Mouse (Mus musculus) limb, embryonic 12.5 days (tissue): ENCODE measurements around the gene Tshz3. TPM values are rescaled to one million over a fixed set of nuclear protein-coding genes. Genes with fewer than 3 reads are reported as not detected.
A peak's percentile ranks its signal among the peaks of the same experiment; 100 is the strongest.

Experiments
- ATAC-seq: fragments of 200-750 bp; cut with Nextera tagmentation; 2 replicates; pipeline ENCODE4 v1.8.0; 2017; ENCODE audit warnings: low read depth, moderate TSS enrichment; ENCODE audit not compliant: insufficient number of reproducible peaks, insufficient read depth, low FRiP score, low TSS enrichment
- H3K27ac ChIP-seq: fragments of 300-500 bp; sonication (generic); 2 replicates; pipeline ENCODE4 v1.5.1; 2016; ENCODE audit warnings: mild to moderate bottlenecking, moderate library complexity
- H3K27me3 ChIP-seq: fragments of 300-500 bp; sonication (generic); 2 replicates; pipeline ENCODE4 v1.6.1; 2016; ENCODE audit warnings: mild to moderate bottlenecking, moderate library complexity
- H3K36me3 ChIP-seq: fragments of 300-500 bp; sonication (generic); 2 replicates; pipeline ENCODE4 v1.6.1; 2016; ENCODE audit warnings: mild to moderate bottlenecking, moderate library complexity
- H3K4me1 ChIP-seq: fragments of 300-500 bp; sonication (generic); replicated peaks from 2 replicates; pipeline ENCODE4 v1.6.1; 2016
- H3K4me2 ChIP-seq: fragments of 300-500 bp; sonication (generic); 2 replicates; pipeline ENCODE4 v1.6.1; 2016; ENCODE audit warnings: mild to moderate bottlenecking, moderate library complexity
- H3K4me3 ChIP-seq: fragments of 300-500 bp; sonication (generic); replicated peaks from 2 replicates; pipeline ENCODE4 v1.5.1; 2016; ENCODE audit warnings: mild to moderate bottlenecking
- H3K9ac ChIP-seq: fragments of 300-500 bp; sonication (generic); replicated peaks from 2 replicates; pipeline ENCODE4 v1.6.1; 2016; ENCODE audit warnings: mild to moderate bottlenecking, moderate library complexity
- H3K9me3 ChIP-seq: fragments of 300-500 bp; sonication (generic); 2 replicates; pipeline ENCODE4 v1.6.1; 2016; ENCODE audit warnings: mild to moderate bottlenecking, moderate library complexity
- WGBS: fragments of 180-500 bp; shearing (Covaris S2); methylation state at CpG from one replicate; pipeline ENCODE4 v1.1.7; 2016; 5-methylcytosine and 5-hydroxymethylcytosine counted together
- polyA plus RNA-seq: library from polyadenylated mRNA; unstranded; fragments of >200 nt; fragmentation: Nextera tagmentation; extraction: Ambion mirVana; gene quantifications from 2 replicates; pipeline ENCODE4 v1.2.1, GENCODE M21; 2016

Tshz3 gene
- polyA plus RNA-seq, 1 experiment from 2014 or later: 10.8 TPM

DNA sequence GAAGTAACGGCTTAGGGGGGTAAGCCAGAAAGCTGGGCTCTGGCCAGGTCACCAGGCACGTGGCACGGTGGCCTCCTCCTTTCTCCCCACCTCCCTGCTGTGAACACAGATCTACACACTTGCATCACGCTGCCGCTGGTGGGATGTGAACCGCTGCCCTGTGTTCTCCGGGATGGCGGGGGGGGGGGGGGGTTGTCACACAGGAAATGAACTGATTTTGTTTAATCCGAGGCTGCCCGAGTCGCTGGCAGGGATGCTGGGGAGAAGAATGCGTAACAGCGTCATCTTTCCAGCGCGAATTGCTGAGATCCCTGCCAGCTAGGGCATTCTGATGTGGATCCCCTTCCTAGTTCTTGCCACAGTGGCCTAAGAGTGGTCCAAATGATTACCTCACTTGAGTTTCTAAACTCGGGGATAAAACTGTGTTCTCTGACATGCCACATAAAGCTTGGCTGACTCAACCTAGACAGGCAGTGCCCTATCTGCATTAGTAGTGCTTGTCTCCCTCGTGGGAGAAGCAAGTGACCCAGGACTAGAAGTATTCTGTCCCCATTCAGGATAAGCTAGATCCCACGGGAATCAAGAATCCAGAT is 18.0 kb upstream of the Tshz3 start:
- H3K9me3 ChIP-seq: no peaks in the 10 kb centered on the region
- no peak for ATAC-seq
- peak overlapping the region; percentile 28 for H3K4me3 ChIP-seq
- no peaks in the 10 kb centered on the region for H3K36me3 ChIP-seq
- under 1% methylated on average over 18 of the region's 18 CpGs for WGBS
- peak overlapping the region; percentile 40; the same call in 1 of the 2 replicates for H3K9ac ChIP-seq
- H3K4me1 ChIP-seq: peaks cover 27% of the 10 kb centered on the region
- H3K27me3 ChIP-seq: peaks cover 34% of the 10 kb centered on the region
- H3K27ac ChIP-seq: no peak overlapping the region
- peak overlapping the region; percentile 60 for H3K4me2 ChIP-seq

DNA sequence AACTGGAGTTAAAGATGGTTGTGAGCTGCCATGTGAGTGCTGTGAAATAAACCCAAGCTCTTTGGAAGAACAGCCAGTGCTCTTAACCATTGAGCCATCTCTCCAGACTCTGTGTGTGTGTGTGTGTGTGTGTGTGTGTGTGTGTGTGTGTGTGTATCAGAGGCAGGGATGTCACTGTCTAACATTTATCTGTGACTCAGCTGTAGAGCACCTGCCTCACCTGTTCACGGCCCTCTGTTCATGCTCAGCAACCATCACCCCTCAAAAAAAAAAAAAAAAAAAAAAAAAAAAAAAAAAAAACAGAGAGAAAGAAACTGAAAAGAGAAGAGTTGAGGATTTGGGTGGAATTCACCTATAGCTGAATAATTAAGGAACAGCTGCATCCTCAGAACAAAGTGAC is 10.4 kb upstream of the Tshz3 start:
- H3K4me2 ChIP-seq: no peak overlapping the region
- no peak overlapping the region for H3K4me3 ChIP-seq
- H3K9me3 ChIP-seq: no peaks in the 10 kb centered on the region
- whole genome bisulfite sequencing: 82% methylated on average over 1 of the region's 1 CpGs
- no peaks in the 10 kb centered on the region for H3K36me3 ChIP-seq
- no peak overlapping the region for H3K27ac ChIP-seq
- peaks cover 39% of the 10 kb centered on the region for H3K27me3 ChIP-seq
- no peak overlapping the region for H3K9ac ChIP-seq
- peaks cover 22% of the 10 kb centered on the region for H3K4me1 ChIP-seq
- ATAC-seq: no peak

DNA sequence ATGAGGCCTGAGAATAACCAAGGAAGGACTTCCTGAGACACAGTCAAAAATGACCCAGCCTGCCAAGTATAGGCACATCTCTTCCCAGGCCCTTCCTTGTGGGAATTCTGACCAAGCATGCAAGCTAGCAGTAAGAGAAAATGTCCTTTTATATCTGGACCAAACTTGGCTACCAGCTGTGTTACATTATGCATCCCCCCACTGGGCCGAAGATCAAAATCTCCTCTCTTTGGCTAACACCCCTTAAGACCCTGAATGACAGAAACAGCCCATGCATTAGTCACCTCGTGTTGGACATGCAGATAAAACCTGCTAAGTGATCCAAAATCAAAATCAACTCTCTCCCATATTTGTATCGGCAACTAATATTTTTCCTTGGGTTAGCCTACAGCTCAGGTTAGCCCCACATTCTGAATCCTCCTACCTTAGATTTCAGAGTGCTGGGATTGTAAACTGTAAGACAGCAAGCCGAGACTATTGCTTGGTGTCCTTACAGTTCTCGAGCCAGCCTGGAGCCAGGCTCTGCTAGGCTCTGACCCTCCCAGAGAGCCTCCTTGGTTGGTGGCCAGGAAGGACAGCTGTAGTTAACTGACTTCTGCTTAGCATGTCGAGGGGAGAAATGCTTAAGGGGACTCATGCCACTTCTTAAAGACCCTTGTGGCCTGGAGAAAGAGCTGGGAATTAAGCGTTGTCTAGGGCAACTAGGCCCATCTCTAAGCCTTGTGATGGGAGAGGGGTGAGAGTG is 8.7 kb upstream of the Tshz3 start:
- H3K36me3 ChIP-seq: no peaks in the 10 kb centered on the region
- H3K27ac ChIP-seq: no peak overlapping the region
- no peaks in the 10 kb centered on the region for H3K9me3 ChIP-seq
- no peak overlapping the region for H3K4me3 ChIP-seq
- ATAC-seq: no peak
- H3K27me3 ChIP-seq: peaks cover 56% of the 10 kb centered on the region
- no peak overlapping the region for H3K9ac ChIP-seq
- peaks cover 16% of the 10 kb centered on the region for H3K4me1 ChIP-seq
- WGBS: 49% methylated on average over 7 of the region's 7 CpGs
- no peak overlapping the region for H3K4me2 ChIP-seq

DNA sequence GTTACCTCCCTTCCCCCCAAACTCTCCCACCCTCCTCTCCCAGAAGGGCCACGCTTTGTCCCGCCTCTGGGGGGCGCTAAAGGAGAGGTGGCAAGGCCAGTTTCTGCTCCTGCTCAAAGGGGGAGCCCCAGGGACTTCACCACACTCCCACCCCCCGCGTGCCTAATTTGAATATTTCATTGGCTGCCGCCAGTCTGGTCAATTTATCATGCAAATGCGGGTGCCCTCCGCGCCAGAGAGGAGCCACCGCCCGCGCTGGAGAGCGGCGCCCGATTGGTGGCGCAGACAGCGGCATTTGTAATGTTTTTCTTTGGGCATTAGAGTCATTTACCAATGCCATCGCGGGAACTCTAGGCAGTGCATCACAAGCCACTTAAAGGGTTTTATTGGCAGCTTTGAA is 7.4 kb upstream of the Tshz3 start:
- no peak for ATAC-seq

DNA sequence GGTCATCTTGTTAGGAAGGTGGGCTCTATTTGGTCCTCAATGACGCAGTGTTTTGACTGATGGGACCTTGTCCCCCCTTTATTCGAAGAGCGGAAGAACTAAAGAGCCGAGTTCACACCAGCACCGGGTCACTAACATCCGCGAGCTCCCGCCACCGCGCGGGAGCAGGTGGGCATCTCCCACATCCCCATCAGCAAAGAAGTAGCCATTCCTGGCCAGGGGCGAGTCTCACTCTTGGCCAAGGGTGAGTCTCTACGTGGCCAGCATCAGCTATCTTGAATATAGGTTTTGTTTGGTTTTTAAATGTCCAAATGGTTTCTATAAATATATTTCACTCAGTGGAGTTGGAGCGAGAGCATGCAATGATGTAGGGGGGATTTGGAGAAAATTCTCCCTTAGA is 6.3 kb upstream of the Tshz3 start:
- no peak for ATAC-seq
- Histone ChIP-seq H3K4me2 (peak overlapping the region; percentile 37), H3K36me3 (no peaks in the 10 kb centered on the region), H3K9me3 (no peaks in the 10 kb centered on the region), H3K27ac (no peak overlapping the region), H3K27me3 (peaks cover 74% of the 10 kb centered on the region), H3K4me3 (peak overlapping the region; percentile 11), H3K4me1 (peaks cover 24% of the 10 kb centered on the region), H3K9ac (no peak overlapping the region)
- WGBS: under 1% methylated on average over 14 of the region's 14 CpGs

More for the DNA sequence above, 7.4 kb upstream of the Tshz3 start:
- Histone ChIP-seq H3K27me3 (peaks cover 70% of the 10 kb centered on the region), H3K9ac (no peak overlapping the region), H3K4me2 (peak overlapping the region; percentile 37), H3K9me3 (no peaks in the 10 kb centered on the region), H3K27ac (no peak overlapping the region), H3K4me1 (peaks cover 21% of the 10 kb centered on the region), H3K36me3 (no peaks in the 10 kb centered on the region), H3K4me3 (peak overlapping the region; percentile 11)
- WGBS: under 1% methylated on average over 19 of the region's 19 CpGs

DNA sequence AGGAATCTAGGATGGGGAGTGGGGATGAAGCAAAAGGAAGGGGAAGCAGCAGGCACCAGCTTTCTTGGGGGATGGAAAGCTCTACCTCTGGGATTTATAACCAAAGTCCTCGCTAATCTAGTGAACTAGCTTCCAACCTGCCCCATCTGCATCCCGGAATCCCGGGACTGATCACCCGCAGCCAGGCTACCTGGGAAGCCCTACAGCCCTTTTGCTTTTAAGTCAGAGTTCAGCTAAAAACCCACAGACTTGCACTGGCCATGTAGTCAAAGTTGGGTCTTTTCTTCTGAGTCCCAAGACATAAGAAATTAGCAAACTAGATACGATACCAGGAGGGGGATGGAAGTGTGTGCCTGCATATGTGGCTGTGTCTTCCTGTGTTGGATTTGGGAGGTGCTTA is 5.5 kb upstream of the Tshz3 start:
- 0 out of 2 replicates have a peak overlapping the region, but pooled peaks have one; percentile 11 for H3K4me3 ChIP-seq
- H3K4me1 ChIP-seq: peaks cover 24% of the 10 kb centered on the region
- H3K36me3 ChIP-seq: no peaks in the 10 kb centered on the region
- peaks cover 74% of the 10 kb centered on the region for H3K27me3 ChIP-seq
- no peak overlapping the region for H3K27ac ChIP-seq
- no peaks in the 10 kb centered on the region for H3K9me3 ChIP-seq
- whole genome bisulfite sequencing: 6% methylated on average over 5 of the region's 5 CpGs
- peak overlapping the region; percentile 37; the same call in 1 of the 2 replicates for H3K4me2 ChIP-seq
- no peak overlapping the region for H3K9ac ChIP-seq
- no peak for ATAC-seq

DNA sequence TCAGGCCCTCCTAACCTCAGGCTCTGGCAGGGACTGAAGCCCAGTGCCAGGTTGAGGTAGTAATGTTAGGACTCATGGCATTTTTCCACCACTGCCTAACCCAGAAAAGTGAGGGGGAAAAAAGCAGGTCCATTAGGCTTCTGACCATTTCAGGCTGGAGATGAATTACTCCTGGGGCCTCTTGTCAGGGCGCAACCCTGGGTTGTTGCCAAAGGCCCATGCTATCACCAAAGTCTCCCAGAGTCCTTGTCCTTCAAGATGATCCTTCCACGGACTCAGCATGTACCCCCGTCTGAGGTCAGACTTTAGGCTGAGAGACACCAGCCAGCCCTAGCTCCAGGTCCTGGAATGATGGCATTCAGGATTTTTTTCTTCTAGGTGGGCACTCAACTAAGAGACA is 4.8 kb upstream of the Tshz3 start:
- Histone ChIP-seq H3K4me3 (no peak overlapping the region), H3K9me3 (no peaks in the 10 kb centered on the region), H3K4me2 (no peak overlapping the region), H3K27me3 (peaks cover 74% of the 10 kb centered on the region), H3K27ac (no peak overlapping the region), H3K9ac (no peak overlapping the region), H3K4me1 (peaks cover 24% of the 10 kb centered on the region), H3K36me3 (no peaks in the 10 kb centered on the region)
- WGBS: 29% methylated on average over 3 of the region's 3 CpGs
- ATAC-seq: no peak

DNA sequence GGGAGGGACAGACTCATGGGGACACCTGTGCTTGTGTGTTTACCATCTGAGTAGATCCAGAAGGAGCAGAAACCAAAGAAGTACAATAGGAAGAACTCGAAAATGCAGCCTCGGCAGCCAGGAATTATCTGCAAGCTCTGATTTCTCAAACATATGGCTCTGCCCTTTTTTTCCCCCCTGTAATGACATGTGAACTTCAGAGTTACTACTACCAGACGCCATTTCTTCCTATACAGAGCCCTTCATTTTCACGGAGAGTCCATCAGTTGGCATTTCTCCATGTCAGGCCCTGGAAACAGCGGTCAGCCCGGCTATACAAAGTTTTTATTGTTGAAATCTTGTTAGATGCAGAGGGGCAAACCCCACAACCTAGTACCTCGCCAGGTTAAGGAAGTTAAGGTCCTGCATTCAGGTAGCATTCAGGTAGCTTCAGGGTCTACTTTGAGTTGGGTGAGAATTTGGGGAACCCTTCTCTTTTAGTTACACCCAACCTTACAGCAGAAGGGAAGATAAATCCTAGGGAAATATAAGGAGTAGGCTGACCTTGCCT is 3.2 kb upstream of the Tshz3 start:
- Histone ChIP-seq H3K27ac (no peak overlapping the region), H3K4me2 (peak overlapping the region; percentile 99), H3K36me3 (no peaks in the 10 kb centered on the region), H3K27me3 (peaks cover 63% of the 10 kb centered on the region), H3K4me3 (peak overlapping the region; percentile 84), H3K9me3 (no peaks in the 10 kb centered on the region), H3K4me1 (peaks cover 35% of the 10 kb centered on the region), H3K9ac (no peak overlapping the region)
- 6% methylated on average over 7 of the region's 7 CpGs for WGBS
- no peak for ATAC-seq

DNA sequence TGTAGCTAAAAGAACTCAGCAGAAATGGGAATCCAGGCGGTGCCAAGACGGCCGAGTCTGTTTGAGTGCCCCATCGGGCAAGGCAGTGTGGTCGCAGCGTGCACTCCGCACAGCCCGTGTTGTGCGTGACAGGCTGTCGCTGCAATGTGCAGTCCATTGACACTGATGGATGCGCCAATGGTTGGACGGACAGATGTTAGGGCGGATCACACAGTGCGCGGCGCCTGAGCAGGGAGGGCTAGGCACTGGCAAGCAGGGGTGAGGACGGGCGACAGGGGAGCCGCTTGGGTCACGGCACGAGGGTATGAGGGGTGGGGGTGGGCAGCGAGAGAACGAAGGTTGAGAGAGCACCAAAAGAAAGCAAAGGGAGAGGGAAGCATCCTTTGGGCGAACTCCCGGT is 2.6 kb upstream of the Tshz3 start:
- Histone ChIP-seq H3K9me3 (no peaks in the 10 kb centered on the region), H3K4me3 (peak overlapping the region; percentile 84), H3K27me3 (peaks cover 57% of the 10 kb centered on the region), H3K4me2 (peak overlapping the region; percentile 99), H3K4me1 (peaks cover 35% of the 10 kb centered on the region), H3K36me3 (no peaks in the 10 kb centered on the region), H3K27ac (0 out of 2 replicates have a peak overlapping the region, but pooled peaks have one; percentile 89), H3K9ac (peak overlapping the region; percentile 83; the same call in 1 of the 2 replicates)
- ATAC-seq: no peak
- under 1% methylated on average over 25 of the region's 25 CpGs for WGBS

DNA sequence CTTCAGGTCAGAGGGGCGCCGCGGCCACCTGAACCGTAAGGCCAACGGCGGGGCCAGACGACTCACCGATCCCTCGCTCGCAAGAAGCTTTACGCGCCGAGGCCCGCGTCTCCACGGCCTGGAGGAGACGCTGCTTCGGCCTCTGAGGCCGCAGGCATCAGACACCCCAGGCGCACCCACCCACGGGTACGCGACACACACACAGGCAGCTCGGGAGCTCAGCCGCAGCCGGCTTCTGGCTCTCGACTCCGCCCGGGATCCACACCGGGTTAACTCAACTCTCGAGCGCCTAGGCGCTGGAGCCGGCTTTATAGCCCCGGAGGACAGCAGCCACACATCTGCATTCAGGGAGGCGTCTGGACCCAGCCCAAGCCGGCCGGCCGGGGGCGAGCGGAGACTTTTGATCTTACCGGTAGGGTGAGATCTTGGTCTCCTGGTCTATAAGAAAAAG is 2.1 kb upstream of the Tshz3 start:
- H3K4me1 ChIP-seq: peaks cover 35% of the 10 kb centered on the region
- peak overlapping the region; percentile 99 for H3K4me2 ChIP-seq
- H3K4me3 ChIP-seq: peak overlapping the region; percentile 84
- under 1% methylated on average over 42 of the region's 42 CpGs for WGBS
- ATAC-seq: no peak
- H3K9ac ChIP-seq: peak overlapping the region; percentile 83; the same call in 1 of the 2 replicates
- H3K9me3 ChIP-seq: no peaks in the 10 kb centered on the region
- no peaks in the 10 kb centered on the region for H3K36me3 ChIP-seq
- H3K27ac ChIP-seq: 0 out of 2 replicates have a peak overlapping the region, but pooled peaks have one; percentile 89
- H3K27me3 ChIP-seq: peaks cover 52% of the 10 kb centered on the region

DNA sequence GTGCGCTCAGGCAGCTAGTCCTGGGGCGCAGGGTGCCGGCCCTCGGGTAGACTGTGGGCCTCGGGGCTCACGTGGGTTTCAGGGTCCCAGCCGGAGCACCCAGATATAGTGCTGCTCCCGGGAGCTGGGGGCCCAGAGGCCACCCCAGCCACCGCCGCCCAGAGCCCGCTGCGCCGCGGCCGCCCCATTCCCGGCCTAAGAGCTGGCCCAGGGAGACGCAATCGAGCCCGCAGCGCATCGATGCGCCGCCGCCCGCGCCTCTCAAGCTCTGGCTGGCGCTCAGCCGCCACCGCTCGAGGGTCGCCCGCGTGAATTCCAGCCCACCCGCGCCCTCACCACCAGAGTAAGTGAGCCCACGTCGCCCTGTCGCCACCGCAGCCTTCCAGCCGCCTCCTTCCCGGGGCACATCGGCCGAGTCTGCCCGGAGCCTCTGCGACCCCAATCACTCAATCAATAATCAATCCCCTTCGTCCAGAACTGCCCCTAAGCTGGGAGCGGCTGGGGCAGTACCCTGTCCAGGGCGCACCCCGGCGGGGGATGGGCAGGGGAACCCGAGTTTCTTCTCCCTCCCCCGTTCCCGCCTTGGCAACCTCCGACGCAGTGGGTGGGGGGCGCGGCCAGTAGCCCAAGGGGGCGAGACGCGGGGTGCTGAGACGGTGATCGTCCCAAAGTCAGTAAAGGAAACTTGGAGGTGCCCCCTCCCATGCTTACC is 1.4 kb upstream of the Tshz3 start:
- under 1% methylated on average over 57 of the region's 62 CpGs for WGBS

More for the DNA sequence above, 1.4 kb upstream of the Tshz3 start:
- Histone ChIP-seq H3K27me3 (peaks cover 44% of the 10 kb centered on the region), H3K27ac (peak overlapping the region; percentile 89), H3K36me3 (no peaks in the 10 kb centered on the region), H3K9ac (peak overlapping the region; percentile 83), H3K4me2 (peak overlapping the region; percentile 99), H3K4me3 (peak overlapping the region; percentile 84), H3K9me3 (no peaks in the 10 kb centered on the region), H3K4me1 (peaks cover 28% of the 10 kb centered on the region)
- ATAC-seq: peak; percentile 37
